Mouse (Mus musculus): ENCODE measurements around the gene Olfr620.

The Olfr620 gene

GRCm38 (mm10) chr7:103612434-103612833, at the start of gene Olfr620:
TSS of gene Olfr620 (minus strand) at chr7:103612534.
- DNase-seq: no peak

- DNase-seq: no peak
Measured at GRCm38 (mm10) chr7:103644070-103644469, 31.7 kb upstream of the Olfr620 start.

DNA sequence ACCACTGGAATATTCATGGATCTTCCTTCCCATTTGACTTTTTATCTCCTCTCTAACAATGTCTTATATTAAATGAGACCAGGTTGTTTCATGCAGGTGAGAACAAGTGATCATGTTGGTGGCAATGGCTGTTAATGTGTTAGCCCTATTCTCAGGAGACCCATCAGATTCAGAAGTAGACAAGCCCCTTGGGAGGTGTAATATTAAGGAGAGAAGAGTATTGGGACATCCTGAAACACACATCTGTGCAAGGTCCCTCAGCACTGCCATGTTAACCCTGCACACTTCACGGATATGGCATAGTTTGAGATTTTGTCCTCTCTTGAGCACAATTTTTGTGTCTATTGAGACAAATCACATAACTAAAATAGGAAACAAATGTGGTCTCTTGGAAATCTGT, 30.3 kb upstream of the Olfr620 start, which contains the start of gene Olfr622:
Gene Olfr622, minus strand, starts transcription at position 101 of the 400 bp plus-strand sequence.
- DNase-seq: no peak

- no peak for DNase-seq
Measured at GRCm38 (mm10) chr7:103636795-103637194, 24.5 kb upstream of the Olfr620 start.

DNA sequence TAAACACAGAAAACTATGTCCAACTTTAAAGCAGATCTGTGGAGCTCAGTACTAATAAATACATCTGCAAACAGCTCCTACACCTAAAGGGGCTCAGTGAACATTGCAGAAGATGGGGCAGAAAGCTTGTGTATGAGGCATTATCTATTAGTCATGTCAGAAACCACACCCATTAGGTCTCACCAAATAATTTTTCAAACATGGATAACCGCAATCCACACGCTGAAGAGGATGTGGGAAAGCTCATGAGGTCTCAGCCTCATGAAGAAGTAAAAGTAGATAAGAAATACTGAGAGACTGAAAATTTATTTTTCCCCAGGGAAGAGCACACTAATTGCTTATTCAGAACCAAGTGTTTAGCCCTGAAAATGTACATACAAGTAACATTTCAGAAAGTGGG, 4.9 kb downstream of the Olfr620 start:
- DNase-seq: no peak

DNA sequence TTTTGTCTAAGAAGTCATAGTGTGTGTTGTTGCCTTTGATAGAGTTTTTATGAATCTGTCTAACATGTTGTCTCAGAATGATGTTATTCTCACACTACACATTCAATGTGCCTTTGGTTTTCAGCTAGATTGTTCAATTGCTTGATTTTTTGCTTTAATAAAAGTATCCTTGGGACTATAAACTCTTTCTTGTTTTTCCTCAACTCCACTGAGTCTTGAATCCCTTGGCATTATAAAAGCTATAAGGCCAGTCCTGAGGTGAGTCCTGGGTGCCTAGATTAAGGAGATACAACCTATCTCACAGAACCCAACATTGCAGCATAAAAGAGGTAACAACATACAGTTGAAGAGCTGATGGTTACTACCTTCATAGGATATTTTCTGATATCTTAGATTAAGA, 12.1 kb downstream of the Olfr620 start, which contains the start of gene Olfr619:
Gene Olfr619, plus strand, starts transcription at position 301 of the 400 bp plus-strand sequence.
- no peak for DNase-seq

DNA sequence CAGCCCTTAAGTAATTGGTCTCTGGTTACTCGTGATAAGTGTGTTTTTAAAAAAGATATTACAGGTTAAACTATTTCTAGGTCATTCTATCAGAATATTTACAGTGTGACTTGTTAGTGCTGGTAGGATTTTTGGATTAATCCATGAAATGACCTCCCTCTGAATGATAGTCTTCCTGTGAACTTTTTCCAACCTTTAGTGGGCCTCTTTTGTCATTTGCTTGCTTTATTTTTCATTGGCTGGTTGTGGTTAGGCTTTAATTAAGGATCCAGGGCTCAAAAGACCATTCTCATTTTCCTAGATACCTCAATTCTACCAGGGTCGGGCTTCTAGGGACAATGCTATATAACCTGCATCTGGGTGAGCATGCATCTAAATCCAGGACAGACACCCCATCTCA, 22.5 kb downstream of the Olfr620 start, which contains the start of gene Olfr618:
Gene Olfr618, plus strand, starts transcription at position 301 of the 400 bp plus-strand sequence.
- DNase-seq: no peak

DNA sequence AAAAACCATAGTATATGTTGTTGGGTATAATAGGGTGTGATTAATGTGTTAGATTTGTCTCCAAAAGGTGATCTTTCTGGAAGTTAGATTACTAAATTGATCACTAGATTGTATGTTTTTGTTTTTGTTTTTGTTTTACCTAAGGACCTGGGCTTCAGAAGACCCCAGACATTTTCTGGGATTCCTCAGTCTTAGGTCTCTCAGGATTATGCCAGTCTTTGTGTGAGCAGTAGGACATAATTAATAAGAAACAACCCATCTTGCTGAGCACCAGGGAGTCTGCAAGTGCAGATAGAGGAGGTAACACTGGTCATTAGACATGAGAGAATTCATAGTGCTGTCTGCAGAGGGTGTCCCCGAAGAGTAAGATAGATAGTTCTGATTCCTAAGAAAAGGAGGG, 39.6 kb downstream of the Olfr620 start, which contains the start of gene Olfr617:
Gene Olfr617, plus strand, starts transcription at position 301 of the 400 bp plus-strand sequence.
- DNase-seq: no peak

GRCm38 (mm10) chr7:103569043-103569442, 43.3 kb downstream of the Olfr620 start, which contains the start of gene Olfr616:
TSS of gene Olfr616 (minus strand) at chr7:103569143.
- no peak for DNase-seq

- DNase-seq: no peak
Measured at GRCm38 (mm10) chr7:103555779-103556178, 56.6 kb downstream of the Olfr620 start, which contains the start of gene Olfr615. TSS of gene Olfr615 (plus strand) at chr7:103556079.

Data from thymus, postnatal 4 days (tissue).